Mouse (Mus musculus) ES-Bruce4 (cell line): Measurements from ENCODE around the gene Setdb1.

Source experiments
- CTCF ChIP-seq: IDR thresholded peaks from one replicate; pipeline ENCODE4 v1.8.1; 2011; ENCODE audit warnings: low read depth, low read length
- EP300 ChIP-seq: IDR thresholded peaks from 2 replicates; pipeline ENCODE4 v1.6.1; 2011; ENCODE audit warnings: low read depth, low read length; ENCODE audit not compliant: insufficient read depth
- POLR2A ChIP-seq: IDR thresholded peaks from one replicate; pipeline ENCODE4 v1.8.1; 2011; ENCODE audit warnings: low read length; ENCODE audit not compliant: insufficient read depth

GRCm38 (mm10) chr3:95280747-95281146, 76.3 kb downstream of the Setdb1 start:
- TF ChIP-seq CTCF = no peak
- TF ChIP-seq EP300 = no peak
- TF ChIP-seq POLR2A = no peak
